Mouse (Mus musculus): ENCODE data around the gene March1. TPM values are rescaled to one million over a fixed set of nuclear protein-coding genes. Genes with fewer than 3 reads are reported as not detected.
A peak's percentile ranks its signal among the peaks of the same experiment; 100 is the strongest.

March1 gene
- total RNA-seq, 2 experiments from 2014 or later, result 52.1 to 59.2 TPM

DNA sequence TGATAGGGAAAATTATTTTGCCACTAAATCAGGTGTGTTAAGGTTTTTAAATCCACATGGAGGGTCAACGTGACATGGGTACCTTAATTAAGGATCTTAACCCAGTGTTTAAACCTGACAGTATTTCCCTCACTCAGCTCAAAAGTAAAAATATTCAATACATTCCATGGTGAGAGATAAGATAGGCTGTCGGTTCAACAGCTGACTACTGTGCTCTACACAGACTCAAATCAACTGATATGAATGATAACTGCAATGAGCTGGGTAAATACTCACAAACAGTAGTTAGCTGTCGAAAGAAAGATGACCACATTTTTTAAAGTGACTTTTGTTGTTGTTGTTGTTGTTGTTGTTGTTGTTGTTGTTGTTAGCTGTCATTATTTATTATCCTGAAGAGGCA lies 852.1 kb downstream of the March1 start:
- intact Hi-C loops (cut with DNase I), result no loop called here
- no peak for DNase-seq (ENCODE audit: low spot score in 2 of 2)

DNA sequence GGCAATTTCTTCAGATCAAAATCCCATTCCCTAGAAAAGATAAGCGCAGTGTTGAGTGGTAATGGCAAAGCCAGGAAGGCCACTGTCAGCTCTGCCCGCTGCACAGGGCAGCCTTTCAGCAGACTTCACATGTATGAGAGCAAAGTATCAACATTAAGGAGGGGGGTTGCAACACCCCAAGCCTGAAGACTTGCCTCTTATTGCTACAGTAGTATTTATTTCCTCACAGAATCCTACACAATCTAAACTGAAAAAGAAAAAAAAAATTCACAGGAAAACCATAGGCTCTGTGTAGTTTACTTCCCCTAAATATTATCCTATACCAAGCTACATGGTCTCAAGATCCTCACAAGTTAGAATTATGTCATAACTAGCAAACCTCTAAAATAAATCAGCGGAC lies 859.2 kb downstream of the March1 start:
- intact Hi-C loops (cut with DNase I), result no loop called here

DNA sequence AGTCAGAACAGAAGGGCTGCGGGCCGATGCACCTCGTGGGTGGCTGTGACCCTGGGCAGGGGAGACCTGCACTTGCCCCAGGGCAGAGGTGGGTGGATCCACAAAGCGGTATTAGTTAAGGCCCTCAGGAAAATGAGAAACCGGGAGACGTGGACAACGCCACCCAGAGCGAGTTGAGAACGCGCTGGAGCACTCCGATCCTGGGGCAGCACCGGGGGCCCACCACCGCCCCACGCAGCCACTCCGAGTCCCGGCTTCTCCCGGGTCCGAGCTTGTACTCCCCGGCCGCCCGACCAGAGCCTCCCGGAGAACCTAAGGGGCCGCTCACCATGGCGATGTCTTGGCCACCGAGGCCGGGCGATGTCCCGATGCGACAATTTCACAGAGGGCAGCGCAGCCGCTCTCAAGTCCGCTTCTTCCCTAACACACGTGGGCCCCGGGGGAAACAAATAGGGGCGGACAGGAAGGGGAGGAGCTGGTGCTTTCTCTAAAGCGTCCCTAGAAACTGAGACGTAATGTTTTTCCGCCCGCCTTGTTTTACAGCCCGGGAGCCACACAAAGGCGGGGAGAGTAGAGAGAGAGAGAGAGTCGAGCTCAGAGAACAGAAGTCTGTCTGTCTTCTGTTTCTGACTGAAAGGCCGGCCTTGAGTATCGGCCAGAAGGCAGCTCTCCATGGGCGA lies 868.5 kb downstream of the March1 start, which contains the start of gene Tma16:
Gene Tma16, minus strand, starts transcription at position 447 of the 680 bp plus-strand sequence.
- peak; percentile 85 for DNase-seq (ENCODE audit: low spot score in 2 of 2)
- intact Hi-C loops (cut with DNase I), result loop anchor here (5.0 kb wide), 1 partner anchor 34 kb away; no protein-coding TSS in a partner anchor

More for the DNA sequence above, 859.2 kb downstream of the March1 start:
- DNase-seq (ENCODE audit: low spot score in 2 of 2), result no peak

DNA sequence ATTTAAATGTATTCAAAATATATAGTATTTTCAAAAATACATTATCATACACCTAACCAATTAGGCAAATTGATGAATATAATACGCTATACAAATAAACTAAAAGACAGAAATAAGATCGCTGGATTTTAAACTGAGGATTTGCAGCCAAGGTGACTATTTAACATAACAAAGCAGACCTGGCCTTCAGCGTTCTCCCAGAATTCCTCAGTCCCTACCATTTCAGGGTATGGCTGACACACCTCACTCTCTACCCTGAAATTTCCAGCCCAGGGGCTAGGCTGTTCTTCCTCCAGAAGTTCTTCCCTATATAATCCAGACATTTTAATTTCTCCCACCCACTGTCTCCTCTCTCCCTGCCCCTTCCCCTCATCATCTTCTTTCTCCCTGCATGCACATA lies 870.9 kb downstream of the March1 start:
- intact Hi-C loops (cut with DNase I), result loop anchor here (5.0 kb wide), 1 partner anchor 36 kb away; no protein-coding TSS in a partner anchor
- no peak for DNase-seq (ENCODE audit: low spot score in 2 of 2)

DNA sequence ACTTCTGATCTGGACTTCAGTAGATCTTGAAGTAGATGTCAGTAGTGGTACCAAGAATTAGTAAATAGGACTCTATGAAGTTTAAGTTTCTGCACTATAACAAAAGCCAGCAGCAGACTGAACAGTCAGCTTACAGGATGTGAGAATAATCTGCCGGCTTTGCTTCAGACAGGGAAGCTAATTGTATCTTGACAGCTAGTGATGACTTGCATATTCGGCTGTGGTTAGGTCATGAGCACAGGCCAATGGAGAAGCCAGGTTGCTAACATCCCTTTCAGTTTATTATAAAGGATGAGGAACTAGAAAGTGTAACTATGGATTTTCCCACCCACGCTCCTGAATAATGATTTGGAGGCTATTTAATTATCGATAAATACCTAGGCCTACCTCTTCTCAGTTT lies 872.9 kb downstream of the March1 start:
- intact Hi-C loops (cut with DNase I), result loop anchor here (10.0 kb wide), 1 partner anchor 914 kb away; no protein-coding TSS in a partner anchor

DNA sequence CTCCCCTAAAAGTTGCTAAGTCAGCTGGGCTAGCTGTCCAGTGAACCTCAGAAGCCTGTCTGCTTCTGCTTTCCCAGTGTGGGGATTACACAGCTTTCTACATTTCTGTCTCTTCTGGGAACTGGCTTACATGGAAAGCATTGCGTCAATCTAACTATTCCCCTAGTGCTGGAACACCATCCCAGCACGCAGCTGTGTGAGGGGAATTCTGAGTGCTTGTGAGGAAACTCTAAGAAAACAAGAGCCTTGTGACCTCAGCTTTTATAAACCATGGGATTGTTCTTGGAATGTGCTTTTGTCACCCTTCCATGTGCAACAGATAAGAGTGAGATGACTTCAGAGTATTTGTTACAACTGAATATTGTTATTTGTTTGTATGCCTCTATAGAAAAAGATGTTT lies 876.8 kb downstream of the March1 start:
- intact Hi-C loops (cut with DNase I), result loop anchor here (10.0 kb wide), 1 partner anchor 910 kb away; no protein-coding TSS in a partner anchor
- no peak for DNase-seq (ENCODE audit: low spot score in 2 of 2)

More for the DNA sequence above, 872.9 kb downstream of the March1 start:
- no peak for DNase-seq (ENCODE audit: low spot score in 2 of 2)

DNA sequence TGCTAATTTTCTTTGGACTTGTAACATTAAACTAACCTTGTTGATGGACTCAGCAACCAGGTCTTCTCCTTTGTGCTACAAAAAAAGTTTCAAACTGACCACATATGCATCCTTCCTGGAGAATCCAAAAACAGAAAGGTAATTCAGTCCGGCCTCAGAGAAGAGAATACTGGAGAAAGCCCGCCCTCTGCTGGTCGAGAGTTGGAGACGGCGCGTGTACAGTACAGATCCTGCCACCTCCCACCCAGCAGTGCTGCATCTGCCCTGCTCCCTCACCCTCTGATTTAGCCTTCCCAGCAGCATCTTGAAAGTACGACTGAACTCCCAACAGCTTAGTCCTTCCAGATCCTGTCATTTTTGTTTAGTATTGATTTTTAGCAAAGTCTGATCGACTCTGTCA lies 878.0 kb downstream of the March1 start:
- peak; percentile 80 to 89 for DNase-seq (ENCODE audit: low spot score in 2 of 2)
- intact Hi-C loops (cut with DNase I), result loop anchor here (2.0 to 10.0 kb wide), 2 partner anchors 909 to 1357 kb away; no protein-coding TSS in a partner anchor

DNA sequence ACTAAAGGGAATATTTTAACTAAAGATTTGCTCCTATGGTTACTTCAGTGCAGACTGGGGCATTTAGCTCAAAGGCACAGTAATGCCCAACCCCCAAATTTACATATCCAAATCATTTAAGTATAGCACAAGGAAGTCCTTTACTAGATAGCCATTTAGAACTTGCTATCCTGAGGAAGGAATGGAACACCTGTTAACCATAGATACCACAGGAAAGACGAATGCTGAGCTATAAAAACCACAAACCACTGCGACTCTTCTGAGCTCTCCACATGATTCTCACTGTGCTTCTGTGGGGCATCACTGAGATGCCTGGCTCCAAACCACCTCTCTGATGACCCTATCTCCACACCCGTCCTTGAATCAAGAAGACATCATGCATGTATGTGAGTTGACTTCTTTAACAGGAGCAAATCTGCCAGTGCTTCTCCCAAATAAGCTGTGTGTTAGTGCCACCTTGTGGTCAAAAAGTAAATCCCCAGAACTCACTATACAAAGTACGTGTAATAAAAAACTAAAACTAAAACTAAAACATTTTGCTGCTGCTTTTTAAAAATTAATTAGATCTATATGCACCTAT lies 879.4 kb downstream of the March1 start:
- DNase-seq (ENCODE audit: low spot score in 2 of 2), result peak; percentile 67 to 71
- intact Hi-C loops (cut with DNase I), result loop anchor here (2.0 to 10.0 kb wide), 2 partner anchors 908 to 1358 kb away; no protein-coding TSS in a partner anchor

DNA sequence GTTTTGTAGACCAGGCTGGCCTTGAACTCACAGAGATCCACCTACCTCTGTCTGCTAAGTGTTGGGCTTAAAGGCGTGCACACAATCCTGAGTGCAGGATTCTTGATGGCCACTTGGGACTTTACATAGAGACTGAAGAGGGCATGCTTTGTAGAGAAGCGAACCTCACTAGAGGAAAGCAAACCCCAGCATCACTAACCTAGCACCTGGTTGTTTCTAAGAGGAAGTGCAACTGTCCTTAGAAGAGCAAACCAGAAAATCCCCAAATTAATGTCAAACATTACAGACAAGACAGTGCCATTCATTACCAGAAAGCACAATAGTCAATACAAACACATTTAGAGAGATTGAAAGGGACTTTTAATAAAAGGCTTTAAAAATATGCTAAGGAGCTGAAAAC lies 885.7 kb downstream of the March1 start:
- no peak for DNase-seq (ENCODE audit: low spot score in 2 of 2)
- intact Hi-C loops (cut with DNase I), result no loop called here

DNA sequence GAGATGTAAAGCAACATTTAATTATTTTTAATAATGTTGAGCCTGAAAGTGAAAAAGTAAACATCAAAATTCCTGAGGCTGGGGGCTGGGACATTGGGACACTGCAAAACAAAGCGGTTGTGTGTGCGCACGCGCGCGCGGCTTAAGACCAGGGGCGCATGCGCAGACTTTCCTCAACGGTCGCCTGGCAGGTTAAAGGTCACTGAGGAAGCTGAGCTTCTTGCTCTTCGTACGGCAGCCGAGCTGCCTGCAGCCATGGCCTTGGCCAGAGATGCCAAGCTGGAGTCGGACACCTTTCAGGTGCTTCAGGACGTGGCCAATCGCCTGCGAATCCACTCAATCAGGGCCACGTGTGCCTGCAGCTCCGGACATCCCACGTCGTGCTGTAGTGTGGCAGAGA lies 893.8 kb downstream of the March1 start, which contains the start of gene Tktl2:
Gene Tktl2, plus strand, starts transcription at position 220 of the 400 bp plus-strand sequence.
- DNase-seq (ENCODE audit: low spot score in 2 of 2), result no peak
- intact Hi-C loops (cut with DNase I), result no loop called here

DNA sequence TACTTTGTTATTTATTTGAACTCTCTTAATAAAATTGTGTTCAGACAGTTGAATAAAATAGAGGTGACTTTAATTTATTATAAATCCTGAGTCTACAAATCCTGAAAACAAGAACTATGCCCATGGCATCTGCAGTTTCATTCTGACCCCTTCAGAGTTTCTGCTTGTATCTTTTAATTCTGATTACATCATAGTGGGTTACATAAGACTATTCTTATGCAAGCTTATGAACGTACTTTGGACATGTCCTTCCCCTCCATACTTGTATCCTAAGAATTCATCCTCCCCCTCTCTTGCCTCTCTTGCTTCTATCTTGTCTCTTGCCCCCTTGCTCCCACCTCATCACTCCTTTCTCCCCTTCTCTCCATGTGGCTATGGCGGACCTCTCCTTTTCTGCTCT lies 901.4 kb downstream of the March1 start:
- intact Hi-C loops (cut with DNase I), result no loop called here
- no peak for DNase-seq (ENCODE audit: low spot score in 2 of 2)

DNA sequence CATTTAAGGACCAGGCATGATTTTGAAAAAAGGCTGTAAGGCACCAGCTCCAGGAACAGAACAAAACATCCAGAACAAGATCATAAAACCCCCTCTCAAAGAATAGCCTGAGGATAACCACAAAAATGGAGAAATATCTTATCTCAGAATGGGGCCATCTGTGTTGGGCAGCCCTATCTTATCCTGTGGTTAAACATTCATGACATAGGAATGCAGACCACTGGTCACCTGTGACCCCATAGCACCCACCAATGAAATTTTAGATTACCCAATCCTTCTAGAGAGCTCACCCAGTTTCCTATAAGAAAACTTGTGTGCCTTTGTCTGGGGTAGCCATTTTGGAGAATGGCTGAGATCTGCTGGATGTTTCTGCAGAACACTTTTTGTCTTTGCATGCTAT lies 902.9 kb downstream of the March1 start:
- intact Hi-C loops (cut with DNase I), result no loop called here
- no peak for DNase-seq (ENCODE audit: low spot score in 2 of 2)

Measured in left cerebral cortex, postnatal 14 days (tissue).